Mouse (Mus musculus) embryonic facial prominence, embryonic 11.5 days (tissue): ENCODE results near the gene Nt5c1b. TPM values are rescaled to one million over a fixed set of nuclear protein-coding genes. Genes with fewer than 3 reads are reported as not detected.

ENCODE experiments used
- ATAC-seq: fragments of 200-750 bp; cut with Nextera tagmentation; replicated peaks from 2 replicates; pipeline ENCODE4 v1.8.0; 2017; ENCODE audit warnings: low read depth; ENCODE audit not compliant: insufficient number of reproducible peaks, low FRiP score, low TSS enrichment
- DNase-seq: peaks from one replicate; pipeline ENCODE4 v3.0.0-alpha.2; 2015; ENCODE audit warnings: low spot score
- H3K27ac ChIP-seq: fragments of 300-500 bp; sonication (generic); replicated peaks from 2 replicates; pipeline ENCODE4 v1.5.1; 2014; ENCODE audit warnings: mild to moderate bottlenecking, low read depth, low read length, control low read depth
- H3K27me3 ChIP-seq: fragments of 300-500 bp; sonication (generic); 2 replicates; pipeline ENCODE4 v1.6.1; 2014; ENCODE audit warnings: mild to moderate bottlenecking, low read length, moderate library complexity, mixed read lengths; ENCODE audit not compliant: control insufficient read depth, insufficient read depth
- H3K36me3 ChIP-seq: fragments of 300-500 bp; sonication (generic); replicated peaks from 2 replicates; pipeline ENCODE4 v1.6.1; 2014; ENCODE audit warnings: low read depth, mild to moderate bottlenecking, low read length, moderate library complexity, mixed read lengths; ENCODE audit not compliant: control insufficient read depth, insufficient read depth
- H3K4me1 ChIP-seq: fragments of 300-500 bp; sonication (generic); 2 replicates; pipeline ENCODE4 v1.6.1; 2014; ENCODE audit warnings: low read length, mixed read lengths; ENCODE audit not compliant: control insufficient read depth, insufficient read depth
- H3K4me2 ChIP-seq: fragments of 300-500 bp; sonication (generic); 2 replicates; pipeline ENCODE4 v1.6.1; 2014; ENCODE audit warnings: low read depth, mild to moderate bottlenecking, control low read depth, low read length, moderate library complexity
- H3K4me3 ChIP-seq: fragments of 300-500 bp; sonication (generic); 2 replicates; pipeline ENCODE4 v1.5.1; 2014; ENCODE audit warnings: low read depth, low read length, control low read depth
- H3K9ac ChIP-seq: fragments of 300-500 bp; sonication (generic); replicated peaks from 2 replicates; pipeline ENCODE4 v1.6.1; 2014; ENCODE audit warnings: mild to moderate bottlenecking, control low read depth, low read length
- H3K9me3 ChIP-seq: fragments of 300-500 bp; sonication (generic); replicated peaks from 2 replicates; pipeline ENCODE4 v1.6.1; 2016; ENCODE audit warnings: mild to moderate bottlenecking, low read length, inconsistent platforms, mixed read lengths; ENCODE audit not compliant: control insufficient read depth
- WGBS: fragments of 180-500 bp; shearing (Covaris S2); extraction: QIAGEN DNeasy Blood & Tissue Kit; methylation state at CpG from one replicate; pipeline ENCODE4 v1.1.7; 2014; 5-methylcytosine and 5-hydroxymethylcytosine counted together
- polyA plus RNA-seq: library from polyadenylated mRNA; unstranded; fragments of >200 nt; fragmentation: Nextera tagmentation; extraction: Ambion mirVana; gene quantifications from 2 replicates; pipeline ENCODE4 v1.2.1, GENCODE M21; 2014

Nt5c1b gene
- not detected in 2 replicates for polyA plus RNA-seq

DNA sequence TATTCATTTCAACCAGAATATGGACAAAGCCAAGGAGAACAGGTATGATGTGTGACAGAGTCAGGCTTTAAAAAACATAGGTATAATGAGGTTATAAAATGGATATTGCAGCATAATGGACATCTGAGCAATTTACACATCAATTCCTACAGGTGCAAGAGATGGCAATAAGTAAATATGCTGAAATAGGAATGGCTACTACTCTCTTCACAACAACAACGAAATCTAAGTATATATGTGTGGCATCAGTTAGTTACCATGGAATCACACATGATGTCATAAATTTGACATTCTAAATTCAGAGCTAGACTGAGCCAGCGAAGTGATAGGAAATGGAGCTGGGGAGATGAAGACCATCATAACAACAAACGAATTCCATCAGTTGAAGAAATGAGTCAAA lies at the start of gene Nt5c1b:
Nt5c1b (plus strand) TSS at position 301 of the 400 bp plus-strand sequence.
- Histone ChIP-seq H3K9me3 (no peaks in the 10 kb centered on the region), H3K4me3 (no peak within 1 kb of the TSS), H3K4me1 (no peaks in the 10 kb centered on the region), H3K36me3 (no peaks in the 10 kb centered on the region), H3K27ac (no peak within 1 kb of the TSS), H3K4me2 (no peak within 1 kb of the TSS), H3K9ac (no peak within 1 kb of the TSS), H3K27me3 (no peaks in the 10 kb centered on the region)
- DNase-seq (no peak), ATAC-seq (no peak)
- 77% methylated on average over 3 of the region's 3 CpGs for WGBS

DNA sequence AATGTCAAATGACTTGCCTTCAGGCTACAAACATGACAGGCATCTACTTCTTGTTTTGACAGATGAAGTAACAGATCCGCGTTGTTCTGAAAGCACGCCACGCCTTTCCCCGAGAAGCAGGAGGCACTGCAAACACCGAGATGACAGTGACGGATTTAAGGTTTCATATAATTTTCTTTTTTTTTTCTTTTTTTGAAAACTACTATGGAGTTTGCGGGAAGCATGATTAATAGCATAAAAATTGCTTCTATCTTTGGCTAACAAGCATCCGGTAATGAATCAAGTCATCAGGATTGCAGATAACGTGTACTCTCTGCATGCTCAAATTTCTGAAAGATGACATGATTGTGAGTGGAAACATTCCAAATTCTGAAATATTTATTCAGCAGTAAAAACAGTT lies 42.1 kb upstream of the Nt5c1b start:
- H3K27me3 ChIP-seq, result no peaks in the 10 kb centered on the region
- no peak overlapping the region for H3K4me2 ChIP-seq
- no peak overlapping the region for H3K4me3 ChIP-seq
- 80% methylated on average over 10 of the region's 10 CpGs for WGBS
- no peak overlapping the region for H3K27ac ChIP-seq
- no peaks in the 10 kb centered on the region for H3K4me1 ChIP-seq
- ATAC-seq (no peak), DNase-seq (no peak)
- no peaks in the 10 kb centered on the region for H3K36me3 ChIP-seq
- H3K9ac ChIP-seq, result no peak overlapping the region
- H3K9me3 ChIP-seq, result no peaks in the 10 kb centered on the region

DNA sequence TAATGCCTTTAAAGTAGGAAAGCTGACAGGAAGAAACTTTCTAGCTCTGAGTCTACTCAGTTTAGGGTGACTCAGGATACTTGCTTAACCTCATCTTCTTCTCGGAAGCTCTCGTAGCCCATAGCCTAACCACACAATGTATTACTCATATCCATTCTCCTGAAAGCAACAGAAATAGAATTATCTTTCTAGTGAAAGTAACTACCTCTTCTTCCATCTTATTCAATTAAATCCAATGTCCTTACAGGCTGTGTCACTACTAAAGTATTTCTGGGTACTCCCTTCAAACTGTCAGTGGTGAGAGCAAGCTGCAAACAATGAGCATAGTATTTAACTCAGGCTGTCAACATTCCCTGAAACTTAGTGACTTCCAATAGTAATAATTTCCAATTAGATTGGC lies 40.3 kb upstream of the Nt5c1b start:
- Histone ChIP-seq H3K4me1 (no peaks in the 10 kb centered on the region), H3K4me3 (no peak overlapping the region), H3K9ac (no peak overlapping the region), H3K36me3 (no peaks in the 10 kb centered on the region), H3K27ac (no peak overlapping the region), H3K9me3 (no peaks in the 10 kb centered on the region), H3K4me2 (no peak overlapping the region), H3K27me3 (no peaks in the 10 kb centered on the region)
- DNase-seq (no peak), ATAC-seq (no peak)
- 91% methylated on average over 2 of the region's 2 CpGs for WGBS

DNA sequence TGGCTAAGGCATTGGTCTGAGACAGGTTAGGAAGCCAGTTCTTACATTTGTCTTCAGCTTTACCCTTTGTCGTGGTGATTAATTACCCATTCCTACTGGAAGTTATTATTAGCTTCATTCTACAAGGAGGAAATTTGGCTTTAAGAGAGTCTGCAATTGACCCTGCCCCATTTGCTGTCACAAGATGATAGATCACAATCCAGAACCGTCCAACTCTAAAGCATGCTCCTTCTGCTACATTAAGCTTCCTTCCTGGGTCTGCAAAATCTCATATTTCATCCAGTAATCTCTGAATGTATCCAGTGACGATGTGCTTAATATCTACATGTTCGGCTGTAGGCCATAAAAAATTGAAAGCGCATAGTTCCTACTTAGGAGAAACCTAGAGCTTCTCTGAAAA lies 29.2 kb upstream of the Nt5c1b start:
- Histone ChIP-seq H3K4me3 (no peak overlapping the region), H3K4me1 (no peaks in the 10 kb centered on the region), H3K4me2 (no peak overlapping the region), H3K27ac (no peak overlapping the region), H3K27me3 (no peaks in the 10 kb centered on the region), H3K9me3 (no peaks in the 10 kb centered on the region), H3K36me3 (no peaks in the 10 kb centered on the region), H3K9ac (no peak overlapping the region)
- 72% methylated on average over 5 of the region's 5 CpGs for WGBS
- ATAC-seq (no peak), DNase-seq (no peak)

DNA sequence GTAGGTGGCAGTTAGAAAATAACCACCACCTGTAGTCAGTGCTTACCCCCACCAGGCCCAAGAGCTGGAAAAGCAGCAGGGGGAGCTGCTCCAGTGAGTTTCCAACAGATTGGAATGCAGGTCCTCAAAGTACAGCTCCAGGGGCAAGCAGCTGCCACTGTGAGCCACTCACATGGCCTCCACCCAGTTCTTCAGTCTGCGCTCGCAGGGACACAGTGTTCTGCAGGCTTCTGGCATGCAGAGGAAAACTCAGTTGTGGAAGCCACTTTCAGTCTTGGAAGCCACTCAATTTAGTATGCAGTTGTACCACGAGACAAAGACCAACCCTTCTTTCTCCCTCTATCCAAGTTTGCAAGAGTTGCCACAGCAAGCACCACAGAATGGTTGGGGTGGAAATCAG lies 19.1 kb upstream of the Nt5c1b start:
- no peaks in the 10 kb centered on the region for H3K4me1 ChIP-seq
- 46% methylated on average over 3 of the region's 3 CpGs for WGBS
- no peak overlapping the region for H3K4me3 ChIP-seq
- H3K27me3 ChIP-seq, result no peaks in the 10 kb centered on the region
- H3K27ac ChIP-seq, result no peak overlapping the region
- H3K9me3 ChIP-seq, result no peaks in the 10 kb centered on the region
- DNase-seq (no peak), ATAC-seq (no peak)
- no peak overlapping the region for H3K4me2 ChIP-seq
- H3K36me3 ChIP-seq, result no peaks in the 10 kb centered on the region
- no peak overlapping the region for H3K9ac ChIP-seq

DNA sequence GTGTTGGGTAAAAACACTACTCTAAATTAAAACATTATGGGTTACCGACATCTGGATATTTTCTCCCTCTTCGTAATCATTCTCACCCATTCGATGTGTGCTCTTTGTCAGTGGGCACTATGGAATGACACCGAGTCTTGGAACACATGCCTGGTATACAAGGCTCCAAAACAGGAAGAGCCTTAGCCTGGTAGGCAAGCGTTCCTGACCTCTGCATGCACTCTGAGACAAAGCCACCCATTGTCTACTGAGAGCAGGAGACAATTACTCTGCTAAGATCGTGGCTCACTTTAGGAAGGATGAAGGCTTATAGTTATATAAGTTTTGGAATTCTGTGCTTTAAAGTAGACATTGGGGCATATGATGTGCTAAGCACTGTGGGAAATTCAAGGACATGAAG lies 12.0 kb upstream of the Nt5c1b start:
- 16% methylated on average over 6 of the region's 6 CpGs for WGBS

DNA sequence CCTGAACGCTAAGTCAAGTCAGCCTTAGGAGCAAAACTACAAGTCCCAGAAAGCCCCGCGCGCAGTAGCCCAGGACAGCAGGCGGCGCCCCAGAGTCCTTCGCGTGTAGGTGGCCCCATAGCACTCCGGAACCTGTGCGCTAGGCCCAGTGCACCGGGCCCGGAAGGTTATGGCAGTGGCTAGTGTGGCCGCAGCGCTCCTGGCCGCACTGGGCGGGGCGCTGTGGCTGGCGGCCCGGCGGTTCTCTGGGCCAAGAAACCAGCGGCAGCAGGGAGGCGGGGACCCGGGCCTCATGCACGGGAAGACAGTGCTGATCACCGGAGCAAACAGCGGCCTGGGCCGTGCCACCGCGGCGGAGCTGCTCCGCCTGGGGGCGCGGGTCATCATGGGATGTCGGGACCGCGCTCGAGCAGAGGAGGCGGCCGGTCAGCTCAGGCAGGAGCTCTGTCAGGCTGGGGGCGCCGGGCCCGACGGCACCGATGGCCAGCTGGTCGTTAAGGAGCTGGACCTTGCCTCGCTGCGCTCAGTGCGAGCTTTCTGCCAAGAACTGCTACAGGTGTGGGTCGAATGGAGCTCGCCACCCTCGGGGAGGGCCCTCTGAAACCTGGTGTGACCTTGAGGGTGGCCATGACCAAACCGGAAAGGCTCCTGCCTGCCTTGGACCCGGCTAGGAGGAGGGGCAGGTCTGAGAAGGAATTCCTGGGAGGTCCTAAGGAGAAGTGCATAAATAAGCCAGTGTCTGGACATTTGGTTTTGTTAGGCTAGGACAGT lies 21.1 kb downstream of the Nt5c1b start, which contains the start of gene Rdh14:
Rdh14 (plus strand) TSS at position 102 of the 771 bp plus-strand sequence.
- peak within 1 kb of the TSS; percentile 97 for H3K9ac ChIP-seq
- peak; percentile 98 for ATAC-seq
- DNase-seq, result peak; percentile 96
- H3K27ac ChIP-seq, result peak within 1 kb of the TSS; percentile 84
- no peaks in the 10 kb centered on the region for H3K36me3 ChIP-seq
- peak within 1 kb of the TSS; percentile 77 for H3K4me3 ChIP-seq
- H3K4me2 ChIP-seq, result peak within 1 kb of the TSS; percentile 65
- under 1% methylated on average over 53 of the region's 53 CpGs for WGBS
- no peaks in the 10 kb centered on the region for H3K9me3 ChIP-seq
- H3K4me1 ChIP-seq, result no peaks in the 10 kb centered on the region
- H3K27me3 ChIP-seq, result no peaks in the 10 kb centered on the region

More for the DNA sequence above, 12.0 kb upstream of the Nt5c1b start:
- Histone ChIP-seq H3K9ac (no peak overlapping the region), H3K27me3 (no peaks in the 10 kb centered on the region), H3K4me3 (no peak overlapping the region), H3K4me2 (no peak overlapping the region), H3K9me3 (no peaks in the 10 kb centered on the region), H3K4me1 (no peaks in the 10 kb centered on the region), H3K27ac (no peak overlapping the region), H3K36me3 (no peaks in the 10 kb centered on the region)
- ATAC-seq, result 0 out of 2 replicates have a peak, but pooled peaks have one; percentile 48
- DNase-seq, result peak; percentile 58

DNA sequence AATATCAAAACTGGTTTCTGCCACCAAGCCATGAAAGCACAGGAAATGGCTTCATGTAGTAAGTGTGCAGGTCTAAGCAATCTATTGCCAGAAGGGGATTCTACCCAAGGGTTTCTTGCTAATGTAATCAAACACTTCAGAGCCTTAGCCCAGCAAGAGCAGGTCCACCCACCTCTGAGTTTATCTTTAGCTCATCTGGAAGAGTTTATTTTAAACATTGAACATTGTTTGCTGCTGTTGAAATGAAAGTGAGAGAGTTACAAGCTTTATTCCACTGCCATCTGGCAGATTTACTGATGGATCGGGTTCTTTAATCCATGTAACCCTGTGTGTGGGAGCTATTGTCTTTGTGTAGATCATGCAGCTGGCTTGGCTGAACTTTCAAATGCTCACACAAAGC lies 31.0 kb downstream of the Nt5c1b start:
- Histone ChIP-seq H3K4me2 (no peak overlapping the region), H3K9me3 (no peaks in the 10 kb centered on the region), H3K27ac (no peak overlapping the region), H3K4me1 (no peaks in the 10 kb centered on the region), H3K4me3 (no peak overlapping the region), H3K27me3 (no peaks in the 10 kb centered on the region), H3K36me3 (no peaks in the 10 kb centered on the region), H3K9ac (no peak overlapping the region)
- peak; percentile 5 for DNase-seq
- 61% methylated on average over 1 of the region's 1 CpGs for WGBS
- no peak for ATAC-seq
